Mouse (Mus musculus) hindbrain, embryonic 12.5 days (tissue): ENCODE results near the gene Nfkbib. TPM values are rescaled to one million over a fixed set of nuclear protein-coding genes. Genes with fewer than 3 reads are reported as not detected.

Source experiments
- ATAC-seq: fragments of 200-750 bp; cut with Nextera tagmentation; 2 replicates; pipeline ENCODE4 v1.8.0; 2017; ENCODE audit warnings: moderate TSS enrichment; ENCODE audit not compliant: low FRiP score
- H3K27ac ChIP-seq: fragments of 300-500 bp; sonication (generic); 2 replicates; pipeline ENCODE4 v1.5.1; 2016; ENCODE audit warnings: mild to moderate bottlenecking
- H3K27me3 ChIP-seq: fragments of 300-500 bp; sonication (generic); 2 replicates; pipeline ENCODE4 v1.6.1; 2016; ENCODE audit warnings: mild to moderate bottlenecking
- H3K36me3 ChIP-seq: fragments of 300-500 bp; sonication (generic); 2 replicates; pipeline ENCODE4 v1.6.1; 2016; ENCODE audit warnings: mild to moderate bottlenecking
- H3K4me1 ChIP-seq: fragments of 300-500 bp; sonication (generic); 2 replicates; pipeline ENCODE4 v1.6.1; 2016
- H3K4me2 ChIP-seq: fragments of 300-500 bp; sonication (generic); replicated peaks from 2 replicates; pipeline ENCODE4 v1.6.1; 2016; ENCODE audit warnings: mild to moderate bottlenecking
- H3K4me3 ChIP-seq: fragments of 300-500 bp; sonication (generic); 2 replicates; pipeline ENCODE4 v1.5.1; 2016; ENCODE audit warnings: mild to moderate bottlenecking
- H3K9ac ChIP-seq: fragments of 300-500 bp; sonication (generic); 2 replicates; pipeline ENCODE4 v1.6.1; 2016; ENCODE audit warnings: mild to moderate bottlenecking, moderate library complexity
- H3K9me3 ChIP-seq: fragments of 300-500 bp; sonication (generic); replicated peaks from 2 replicates; pipeline ENCODE4 v1.6.1; 2016; ENCODE audit warnings: mild to moderate bottlenecking
- WGBS: fragments of 180-500 bp; shearing (Covaris S2); methylation state at CpG from one replicate; pipeline ENCODE4 v1.1.7; 2016; 5-methylcytosine and 5-hydroxymethylcytosine counted together
- polyA plus RNA-seq: library from polyadenylated mRNA; unstranded; fragments of >200 nt; fragmentation: Nextera tagmentation; extraction: Ambion mirVana; gene quantifications from 2 replicates; pipeline ENCODE4 v1.2.1, GENCODE M21; 2016

The Nfkbib gene
- polyA plus RNA-seq, 1 experiment from 2014 or later, result 43.0 TPM

DNA sequence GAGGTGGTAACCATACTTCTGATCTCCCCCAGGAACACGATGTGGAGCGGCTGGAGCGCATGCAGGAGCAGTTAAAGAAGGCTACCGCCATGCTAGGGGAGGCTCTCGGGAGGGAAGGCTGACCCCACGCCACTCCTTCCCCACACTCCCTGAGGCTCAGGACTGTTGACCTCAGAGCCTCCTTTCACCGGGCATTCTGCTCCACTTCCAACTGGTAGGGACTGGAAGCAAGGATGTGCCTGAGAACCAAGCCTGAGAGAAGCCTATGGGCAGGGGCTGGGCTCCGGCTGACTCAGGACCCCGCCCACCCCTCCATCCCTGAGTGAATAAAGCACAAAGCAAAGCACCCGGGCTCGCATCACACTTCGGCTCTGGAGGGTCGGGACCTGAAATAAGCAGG is 8.7 kb downstream of the Nfkbib start:
- WGBS, result 83% methylated on average over 13 of the region's 13 CpGs
- H3K36me3 ChIP-seq, result peaks cover 39% of the 10 kb centered on the region
- ATAC-seq, result no peak
- H3K27ac ChIP-seq, result no peak overlapping the region
- H3K9ac ChIP-seq, result no peak overlapping the region
- H3K4me3 ChIP-seq, result no peak overlapping the region
- H3K27me3 ChIP-seq, result peaks cover 13% of the 10 kb centered on the region
- no peak overlapping the region for H3K4me2 ChIP-seq
- H3K9me3 ChIP-seq, result no peaks in the 10 kb centered on the region
- peaks cover 5% of the 10 kb centered on the region; the same call in 1 of the 2 replicates for H3K4me1 ChIP-seq

DNA sequence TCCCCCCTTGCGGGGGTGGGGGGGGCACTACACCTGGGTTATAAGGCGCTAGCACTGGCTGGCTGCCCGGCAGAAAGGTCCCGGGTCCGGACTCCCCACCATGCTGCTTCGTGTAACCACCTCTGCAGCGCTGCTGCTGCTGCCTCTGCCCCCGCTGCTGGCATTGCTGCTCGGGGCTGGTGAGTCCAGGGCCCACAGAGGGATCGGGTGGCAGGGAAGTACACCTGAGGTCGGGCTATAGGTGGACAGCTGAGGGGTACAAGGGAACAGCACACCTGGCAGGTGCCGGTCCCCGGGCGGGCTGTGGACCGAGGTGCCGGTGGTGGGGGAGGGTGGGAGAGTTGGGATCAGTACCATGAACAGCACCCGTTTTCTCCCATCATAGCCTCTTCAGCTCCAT is 11.2 kb downstream of the Nfkbib start, which contains the start of gene Ccer2:
Gene Ccer2, plus strand, starts transcription at position 96 of the 400 bp plus-strand sequence.
- H3K27me3 ChIP-seq, result peaks cover 13% of the 10 kb centered on the region
- H3K4me2 ChIP-seq, result peak within 1 kb of the TSS; percentile 45
- no peak within 1 kb of the TSS for H3K9ac ChIP-seq
- 5% methylated on average over 17 of the region's 17 CpGs for WGBS
- H3K9me3 ChIP-seq, result no peaks in the 10 kb centered on the region
- peaks cover 5% of the 10 kb centered on the region; the same call in 1 of the 2 replicates for H3K4me1 ChIP-seq
- no peak within 1 kb of the TSS for H3K27ac ChIP-seq
- H3K36me3 ChIP-seq, result peaks cover 40% of the 10 kb centered on the region
- peak; percentile 40; the same call in 1 of the 2 replicates for ATAC-seq
- peak within 1 kb of the TSS; percentile 14; the same call in 1 of the 2 replicates for H3K4me3 ChIP-seq

- Histone ChIP-seq H3K9ac (no peak overlapping the region), H3K4me3 (no peak overlapping the region), H3K27me3 (no peaks in the 10 kb centered on the region), H3K4me1 (no peaks in the 10 kb centered on the region), H3K4me2 (no peak overlapping the region), H3K9me3 (no peaks in the 10 kb centered on the region), H3K27ac (no peak overlapping the region), H3K36me3 (peaks cover 39% of the 10 kb centered on the region)
- WGBS, result 91% methylated on average over 7 of the region's 7 CpGs
- ATAC-seq, result no peak
Observed at GRCm38 (mm10) chr7:28749935-28750334, 17.4 kb downstream of the Nfkbib start.

- Histone ChIP-seq H3K9ac (peak within 1 kb of the TSS; percentile 86), H3K9me3 (no peaks in the 10 kb centered on the region), H3K4me3 (peak within 1 kb of the TSS; percentile 56), H3K4me2 (peak within 1 kb of the TSS; percentile 91), H3K4me1 (peaks cover 13% of the 10 kb centered on the region), H3K27ac (peak within 1 kb of the TSS; percentile 76), H3K27me3 (no peaks in the 10 kb centered on the region), H3K36me3 (peaks cover 50% of the 10 kb centered on the region)
- under 1% methylated on average over 39 of the region's 39 CpGs for WGBS
- ATAC-seq, result peak; percentile 99
Observed at GRCm38 (mm10) chr7:28741709-28742438, 25.4 kb downstream of the Nfkbib start, which contains the start of the genes Mrps12 and Sars2. Mrps12 (minus strand) TSS chr7:28741820. Sars2 (plus strand) TSS chr7:28741992.

DNA sequence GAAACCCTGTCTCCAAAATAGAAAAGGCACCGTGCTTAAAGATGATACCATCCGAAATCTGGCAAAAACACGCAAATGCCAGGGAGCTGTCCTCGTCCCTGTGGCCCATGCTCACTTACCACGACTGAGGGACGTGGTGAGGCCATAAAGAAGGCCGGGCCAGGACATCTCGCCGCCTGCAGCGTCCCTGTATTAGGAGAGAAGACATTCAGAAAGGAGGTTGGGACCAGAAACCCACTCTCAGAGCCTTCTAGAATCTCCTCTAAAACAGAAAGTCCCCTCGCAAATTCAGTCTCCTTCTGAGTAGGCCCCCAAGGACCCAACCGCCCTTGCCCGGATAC is 26.0 kb downstream of the Nfkbib start:
- peak; percentile 36 for ATAC-seq
- Histone ChIP-seq H3K27me3 (no peaks in the 10 kb centered on the region), H3K4me1 (peaks cover 13% of the 10 kb centered on the region), H3K36me3 (peaks cover 46% of the 10 kb centered on the region), H3K4me2 (peak overlapping the region; percentile 91), H3K9me3 (no peaks in the 10 kb centered on the region), H3K27ac (peak overlapping the region; percentile 26; the same call in 1 of the 2 replicates), H3K4me3 (peak overlapping the region; percentile 56), H3K9ac (peak overlapping the region; percentile 86)
- 1% methylated on average over 13 of the region's 13 CpGs for WGBS

GRCm38 (mm10) chr7:28740949-28741348 is 26.4 kb downstream of the Nfkbib start:
- ATAC-seq, result no peak
- Histone ChIP-seq H3K36me3 (peaks cover 42% of the 10 kb centered on the region), H3K9ac (peak overlapping the region; percentile 86), H3K27me3 (no peaks in the 10 kb centered on the region), H3K4me2 (peak overlapping the region; percentile 91), H3K27ac (peak overlapping the region; percentile 26; the same call in 1 of the 2 replicates), H3K4me3 (peak overlapping the region; percentile 56), H3K4me1 (peaks cover 13% of the 10 kb centered on the region), H3K9me3 (no peaks in the 10 kb centered on the region)
- WGBS, result 45% methylated on average over 9 of the region's 9 CpGs

- Histone ChIP-seq H3K36me3 (peaks cover 35% of the 10 kb centered on the region), H3K9ac (no peak overlapping the region), H3K4me1 (peaks cover 13% of the 10 kb centered on the region), H3K27me3 (no peaks in the 10 kb centered on the region), H3K4me2 (no peak overlapping the region), H3K27ac (no peak overlapping the region), H3K9me3 (no peaks in the 10 kb centered on the region), H3K4me3 (no peak overlapping the region)
- 97% methylated on average over 21 of the region's 21 CpGs for WGBS
- no peak for ATAC-seq
Observed at GRCm38 (mm10) chr7:28739829-28740228, 27.5 kb downstream of the Nfkbib start.

DNA sequence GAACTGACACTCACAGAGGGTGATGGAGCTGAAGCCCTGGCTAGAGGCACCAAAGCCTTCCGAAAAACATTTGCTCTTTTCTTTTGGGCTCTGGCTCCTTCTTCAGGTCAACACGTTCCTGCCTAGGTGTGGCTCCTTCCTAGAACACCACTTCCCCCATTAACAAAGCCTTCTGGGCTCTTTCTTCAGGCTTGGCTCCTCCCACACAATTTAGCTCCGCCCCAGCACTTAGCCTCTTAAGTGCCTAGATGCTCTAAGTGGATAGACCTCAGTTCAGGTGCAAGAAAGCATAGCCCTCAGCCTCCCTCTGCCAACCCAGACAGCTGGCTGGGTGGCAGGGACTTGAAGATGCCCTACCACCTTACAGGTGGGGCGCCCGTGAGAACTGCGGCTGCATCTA is 31.6 kb downstream of the Nfkbib start:
- no peak for ATAC-seq
- peaks cover 30% of the 10 kb centered on the region for H3K36me3 ChIP-seq

DNA sequence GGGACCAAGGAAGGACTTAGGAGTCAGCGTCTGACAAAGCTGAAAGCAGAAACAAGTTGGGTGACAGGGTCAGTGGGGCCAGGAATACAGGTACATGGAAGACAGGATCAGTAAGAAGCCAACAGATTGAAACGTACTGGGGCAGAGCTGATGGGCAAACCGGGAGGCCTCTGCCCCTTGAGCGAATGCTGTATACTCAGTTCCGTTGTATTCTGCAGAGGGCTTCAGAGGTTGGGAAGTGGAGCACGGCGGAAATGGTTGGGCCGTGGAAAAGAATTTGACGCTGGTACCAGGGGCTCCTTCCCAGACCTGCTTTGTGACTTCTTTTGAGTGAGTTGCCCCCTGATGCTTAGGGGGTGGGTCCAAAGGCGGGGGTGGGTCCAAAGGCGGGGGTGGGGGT is 34.1 kb downstream of the Nfkbib start:
- no peak overlapping the region for H3K9ac ChIP-seq
- peaks cover 16% of the 10 kb centered on the region for H3K27me3 ChIP-seq
- H3K36me3 ChIP-seq, result peaks cover 15% of the 10 kb centered on the region
- peaks cover 8% of the 10 kb centered on the region for H3K4me1 ChIP-seq
- H3K4me2 ChIP-seq, result peak overlapping the region; percentile 62
- 5% methylated on average over 11 of the region's 11 CpGs for WGBS
- 0 out of 2 replicates have a peak, but pooled peaks have one; percentile 17 for ATAC-seq
- peaks cover 10% of the 10 kb centered on the region for H3K9me3 ChIP-seq
- H3K27ac ChIP-seq, result no peak overlapping the region
- peak overlapping the region; percentile 38 for H3K4me3 ChIP-seq

More for the DNA sequence above, 31.6 kb downstream of the Nfkbib start:
- no peak overlapping the region for H3K4me2 ChIP-seq
- peaks cover 16% of the 10 kb centered on the region for H3K27me3 ChIP-seq
- WGBS, result 86% methylated on average over 6 of the region's 6 CpGs
- H3K9me3 ChIP-seq, result peaks cover 10% of the 10 kb centered on the region
- H3K4me3 ChIP-seq, result no peak overlapping the region
- peaks cover 8% of the 10 kb centered on the region for H3K4me1 ChIP-seq
- no peak overlapping the region for H3K9ac ChIP-seq
- H3K27ac ChIP-seq, result no peak overlapping the region

GRCm38 (mm10) chr7:28732341-28733142 is 34.8 kb downstream of the Nfkbib start:
- peak; percentile 78 for ATAC-seq
- Histone ChIP-seq H3K9me3 (peaks cover 10% of the 10 kb centered on the region), H3K27ac (no peak overlapping the region), H3K4me2 (peak overlapping the region; percentile 62), H3K36me3 (peaks cover 9% of the 10 kb centered on the region), H3K27me3 (peaks cover 16% of the 10 kb centered on the region), H3K4me3 (peak overlapping the region; percentile 38), H3K4me1 (peaks cover 8% of the 10 kb centered on the region), H3K9ac (peak overlapping the region; percentile 46)
- 3% methylated on average over 58 of the region's 58 CpGs for WGBS

GRCm38 (mm10) chr7:28727649-28728340 is 39.5 kb downstream of the Nfkbib start:
- WGBS, result 54% methylated on average over 10 of the region's 10 CpGs
- peaks cover 10% of the 10 kb centered on the region for H3K9me3 ChIP-seq
- no peak overlapping the region for H3K27ac ChIP-seq
- H3K36me3 ChIP-seq, result no peaks in the 10 kb centered on the region
- H3K4me3 ChIP-seq, result no peak overlapping the region
- H3K27me3 ChIP-seq, result peaks cover 11% of the 10 kb centered on the region
- 0 out of 2 replicates have a peak overlapping the region, but pooled peaks have one; percentile 23 for H3K9ac ChIP-seq
- no peak overlapping the region for H3K4me2 ChIP-seq
- H3K4me1 ChIP-seq, result peaks cover 2% of the 10 kb centered on the region
- ATAC-seq, result peak; percentile 43
